Mouse (Mus musculus): ENCODE measurements around the gene Olfr1242. TPM values are rescaled to one million over a fixed set of nuclear protein-coding genes. Genes with fewer than 3 reads are reported as not detected.

Olfr1242 gene
- not detected for polyA plus RNA-seq (2012; fragmentation: generic; extraction: Trizol)

GRCm38 (mm10) chr2:89498235-89498634 lies at the start of gene Olfr1242:
Gene Olfr1242 (minus strand): TSS chr2:89498335.

GRCm38 (mm10) chr2:89531387-89531786 lies 33.3 kb upstream of the Olfr1242 start, which contains the start of gene Olfr1243:
Gene Olfr1243 (minus strand): TSS chr2:89531487.

GRCm38 (mm10) chr2:89487026-89487425 lies 11.1 kb downstream of the Olfr1242 start, which contains the start of gene Olfr1241:
Gene Olfr1241 (minus strand): TSS chr2:89487126.

GRCm38 (mm10) chr2:89442900-89443299 lies 55.2 kb downstream of the Olfr1242 start, which contains the start of gene Olfr1240:
Gene Olfr1240 (minus strand): TSS chr2:89443000.

Other genes with a start within 250 kb of the Olfr1242 start
- not detected for gene Olfr1228, start 244.3 kb downstream of the Olfr1242 start, polyA plus RNA-seq (2012; fragmentation: generic; extraction: Trizol)
- not detected for gene Olfr1229, start 210.3 kb downstream of the Olfr1242 start, polyA plus RNA-seq (2012; fragmentation: generic; extraction: Trizol)
- gene Olfr1230, start 201.1 kb downstream of the Olfr1242 start, polyA plus RNA-seq (2012; fragmentation: generic; extraction: Trizol), result not detected
- not detected for gene Olfr1231, start 191.3 kb downstream of the Olfr1242 start, polyA plus RNA-seq (2012; fragmentation: generic; extraction: Trizol)
- gene Olfr1232, start 168.7 kb downstream of the Olfr1242 start, polyA plus RNA-seq (2012; fragmentation: generic; extraction: Trizol), result not detected
- not detected for gene Olfr1233, start 155.9 kb downstream of the Olfr1242 start, polyA plus RNA-seq (2012; fragmentation: generic; extraction: Trizol)
- gene Olfr1234, start 133.5 kb downstream of the Olfr1242 start, polyA plus RNA-seq (2012; fragmentation: generic; extraction: Trizol), result not detected
- not detected for gene Olfr1238, start 88.7 kb downstream of the Olfr1242 start, polyA plus RNA-seq (2012; fragmentation: generic; extraction: Trizol)
- not detected for gene Olfr1239, start 77.9 kb downstream of the Olfr1242 start, polyA plus RNA-seq (2012; fragmentation: generic; extraction: Trizol)
- gene Olfr1240, start 55.3 kb downstream of the Olfr1242 start, polyA plus RNA-seq (2012; fragmentation: generic; extraction: Trizol), result not detected
- gene Olfr1241, start 11.2 kb downstream of the Olfr1242 start, polyA plus RNA-seq (2012; fragmentation: generic; extraction: Trizol), result not detected
- gene Olfr1243, start 33.2 kb upstream of the Olfr1242 start, polyA plus RNA-seq (2012; fragmentation: generic; extraction: Trizol), result not detected
- not detected for gene Olfr1245, start 80.1 kb upstream of the Olfr1242 start, polyA plus RNA-seq (2012; fragmentation: generic; extraction: Trizol)
- gene Olfr1246, start 94.8 kb upstream of the Olfr1242 start, polyA plus RNA-seq (2012; fragmentation: generic; extraction: Trizol), result not detected
- gene Olfr1247, start 115.8 kb upstream of the Olfr1242 start, polyA plus RNA-seq (2012; fragmentation: generic; extraction: Trizol), result not detected
- not detected for gene Olfr1248, start 119.9 kb upstream of the Olfr1242 start, polyA plus RNA-seq (2012; fragmentation: generic; extraction: Trizol)
- gene Olfr1249, start 136.6 kb upstream of the Olfr1242 start, polyA plus RNA-seq (2012; fragmentation: generic; extraction: Trizol), result not detected
- not detected for gene Olfr1250, start 163.1 kb upstream of the Olfr1242 start, polyA plus RNA-seq (2012; fragmentation: generic; extraction: Trizol)
- not detected for gene Olfr1251, start 173.6 kb upstream of the Olfr1242 start, polyA plus RNA-seq (2012; fragmentation: generic; extraction: Trizol)
- gene Olfr1252, start 226.7 kb upstream of the Olfr1242 start, polyA plus RNA-seq (2012; fragmentation: generic; extraction: Trizol), result not detected

Measured in C3H10T1/2 (cell line).